In genomic region chr15:27612533-27613221, GRCm38 (mm10) we compare ENCODE assay signal across 9 mouse cellular contexts. TPM values are rescaled to one million over a fixed set of nuclear protein-coding genes. Genes with fewer than 3 reads are reported as not detected.
DNase-seq lines count a peak whose midpoint lies in the region; ATAC-seq lines count a peak whose summit lies in the region.
"Had no signal": no experiment of that assay in that cellular context is flagged by ENCODE, and none has a peak within 500 bp of the region (broad histone marks: within the 10 kb centered on the region; RNA-seq: fewer than 3 reads in every experiment).

No protein-coding gene starts in this region.

- peak; percentile 29 for DNase-seq in ovary, postnatal 36 days (ENCODE audit: low spot score)
- no peak for DNase-seq in ovary, adult 18-20 months (ENCODE audit: low spot score)
- peak; percentile 81 to 82 for DNase-seq in left cerebral cortex, postnatal 14 days (ENCODE audit: low spot score in 2 of 2)
- peak; percentile 92 for DNase-seq in midbrain, embryonic 11.5 days (ENCODE audit: low spot score, missing footprints)
- DNase-seq in spleen, postnatal 10 days (ENCODE audit: low spot score in 2 of 2), result peak; percentile 44 to 74

- no peak overlapping the region for H3K27ac ChIP-seq in forebrain, embryonic 13.5 days
- H3K27ac ChIP-seq in hindbrain, embryonic 15.5 days (replicated peaks), result no peak overlapping the region
- H3K27ac ChIP-seq in midbrain, embryonic 11.5 days (ENCODE audit: low read depth, low read length), result no peak overlapping the region

- no peaks in the 10 kb centered on the region for H3K9me3 ChIP-seq in forebrain, embryonic 13.5 days (replicated peaks)
- H3K9me3 ChIP-seq in hindbrain, embryonic 15.5 days, result no peaks in the 10 kb centered on the region
- H3K9me3 ChIP-seq in midbrain, embryonic 11.5 days (ENCODE audit: control insufficient read depth, low read length), result no peaks in the 10 kb centered on the region

- WGBS in forebrain, embryonic 13.5 days, result 46% methylated on average over 6 of the region's 6 CpGs
- 19% methylated on average over 6 of the region's 6 CpGs for WGBS in hindbrain, embryonic 15.5 days
- WGBS in midbrain, embryonic 11.5 days, result 58% methylated on average over 6 of the region's 6 CpGs

- no peaks in the 10 kb centered on the region for H3K27me3 ChIP-seq in forebrain, embryonic 13.5 days
- H3K27me3 ChIP-seq in hindbrain, embryonic 15.5 days, result no peaks in the 10 kb centered on the region
- no peaks in the 10 kb centered on the region for H3K27me3 ChIP-seq in midbrain, embryonic 11.5 days (ENCODE audit: control insufficient read depth, insufficient read depth, low read length)

- ATAC-seq in cerebellum, adult (ENCODE audit: insufficient number of reproducible peaks, low FRiP score, low TSS enrichment), result peak; percentile 81
- ATAC-seq in forebrain, embryonic 13.5 days, result peak; percentile 90
- peak; percentile 86 for ATAC-seq in hindbrain, embryonic 15.5 days (ENCODE audit: low FRiP score, low read depth)
- peak; percentile 87 for ATAC-seq in midbrain, embryonic 11.5 days (ENCODE audit: low FRiP score)

- intact Hi-C loops in left cerebral cortex, postnatal 14 days (cut with DNase I), result loop anchor here (2.0 to 5.0 kb wide), 2 partner anchors 146 to 285 kb away; partner anchors contain the start of gene Ank

- no peak overlapping the region for H3K9ac ChIP-seq in forebrain, embryonic 13.5 days
- no peak overlapping the region for H3K9ac ChIP-seq in hindbrain, embryonic 15.5 days
- H3K9ac ChIP-seq in midbrain, embryonic 11.5 days (ENCODE audit: low read length), result no peak overlapping the region

- no peak overlapping the region for H3K4me3 ChIP-seq in forebrain, embryonic 13.5 days
- no peak overlapping the region for H3K4me3 ChIP-seq in hindbrain, embryonic 15.5 days
- no peak overlapping the region for H3K4me3 ChIP-seq in midbrain, embryonic 11.5 days (ENCODE audit: low read depth, low read length)
- H3K4me3 ChIP-seq: erythroblast, embryonic 14.5 days had no signal

- no peaks in the 10 kb centered on the region for H3K4me1 ChIP-seq in forebrain, embryonic 13.5 days
- H3K4me1 ChIP-seq in hindbrain, embryonic 15.5 days (replicated peaks), result 0 out of 2 replicates have a peak, but pooled peaks cover 4% of the 10 kb centered on the region
- no peaks in the 10 kb centered on the region for H3K4me1 ChIP-seq in midbrain, embryonic 11.5 days (ENCODE audit: control insufficient read depth, insufficient read depth, low read length)

- H3K36me3 ChIP-seq in forebrain, embryonic 13.5 days (ENCODE audit: poor library complexity, severe bottlenecking), result peaks cover 60% of the 10 kb centered on the region
- H3K36me3 ChIP-seq in hindbrain, embryonic 15.5 days, result peaks cover 9% of the 10 kb centered on the region; the same call in 1 of the 2 replicates
- H3K36me3 ChIP-seq in midbrain, embryonic 11.5 days (ENCODE audit: control insufficient read depth, insufficient read depth, low read length), result no peaks in the 10 kb centered on the region

- no peak overlapping the region for H3K4me2 ChIP-seq in forebrain, embryonic 13.5 days
- no peak overlapping the region for H3K4me2 ChIP-seq in hindbrain, embryonic 15.5 days
- no peak overlapping the region for H3K4me2 ChIP-seq in midbrain, embryonic 11.5 days

RNA-seq across cellular contexts. Expression of gene Otulin, which starts 17.8 kb away (rescaled TPM):
- polyA plus RNA-seq in forebrain, embryonic 13.5 days (2015; fragmentation: Nextera tagmentation; extraction: Ambion mirVana), result 26.3 and 29.2 TPM in 2 replicates
- polyA plus RNA-seq in hindbrain, embryonic 15.5 days (2015; fragmentation: Nextera tagmentation; extraction: Ambion mirVana), result 22.4 and 23.5 TPM in 2 replicates
- 10 to 100 TPM; 20.8 to 23.1 TPM for total RNA-seq in left cerebral cortex, postnatal 14 days (2021)
- polyA plus RNA-seq in midbrain, embryonic 11.5 days (2014; fragmentation: Nextera tagmentation; extraction: Ambion mirVana), result 33.3 and 34.0 TPM in 2 replicates
